Mouse (Mus musculus) mature B cell (primary cell): Measurements from ENCODE around the gene Amn1.
"Not testable (repeated sequence)": the region's sequence is repeated elsewhere in the genome, so short reads cannot be mapped to it uniquely, and the experiment has no call there.

Experiments used
- in situ Hi-C: fragments of 300-500 bp; cut with MboI; formaldehyde crosslinking; loops from 2 replicates; pipeline ENCODE4 v1.14.3; 2019

Amn1 gene

DNA sequence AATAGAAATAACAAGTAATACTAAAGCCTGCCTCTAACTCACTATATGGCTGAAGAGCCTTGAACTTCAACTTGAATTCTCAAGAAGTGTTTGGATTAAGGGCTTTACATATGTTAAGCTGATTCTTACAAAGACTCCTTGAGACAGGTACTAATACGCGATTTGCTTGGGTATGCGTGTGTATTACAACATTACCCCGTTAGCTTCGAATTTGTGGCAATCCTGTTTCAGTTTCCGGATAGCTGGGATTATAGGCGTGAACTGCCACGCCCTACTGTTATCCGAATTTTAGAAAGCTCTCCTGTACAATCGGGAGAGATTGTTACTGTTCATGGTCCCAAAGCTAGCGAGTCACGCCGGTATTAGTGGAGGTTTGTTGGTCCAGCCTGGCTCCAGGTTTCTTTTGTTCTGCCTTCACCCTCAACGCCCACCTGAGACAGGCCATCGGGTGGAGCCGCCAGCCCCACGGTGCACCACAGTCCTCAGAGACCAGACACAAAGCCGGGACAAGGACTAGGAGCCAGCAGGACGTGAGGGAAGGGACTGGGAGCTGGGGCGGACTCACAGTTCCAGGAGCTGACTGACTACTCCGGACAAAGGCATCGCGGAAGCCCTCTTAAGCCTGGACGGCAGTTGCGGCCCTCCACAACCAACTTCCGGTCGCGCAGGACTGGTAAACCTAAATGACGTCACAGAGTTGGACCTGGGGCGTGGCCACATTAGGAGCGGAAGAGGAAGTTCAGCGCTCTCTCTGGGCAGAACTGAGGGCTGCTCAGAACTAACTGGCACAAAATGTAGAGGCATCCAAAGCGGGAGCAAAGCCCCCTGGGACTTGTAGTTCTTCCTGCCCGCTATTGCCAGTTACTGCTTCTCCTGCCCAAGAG, at the start of gene Amn1:
TSS of gene Amn1 (minus strand) at position 672 of the 884 bp plus-strand sequence.
- in situ Hi-C loops = no loop called here

DNA sequence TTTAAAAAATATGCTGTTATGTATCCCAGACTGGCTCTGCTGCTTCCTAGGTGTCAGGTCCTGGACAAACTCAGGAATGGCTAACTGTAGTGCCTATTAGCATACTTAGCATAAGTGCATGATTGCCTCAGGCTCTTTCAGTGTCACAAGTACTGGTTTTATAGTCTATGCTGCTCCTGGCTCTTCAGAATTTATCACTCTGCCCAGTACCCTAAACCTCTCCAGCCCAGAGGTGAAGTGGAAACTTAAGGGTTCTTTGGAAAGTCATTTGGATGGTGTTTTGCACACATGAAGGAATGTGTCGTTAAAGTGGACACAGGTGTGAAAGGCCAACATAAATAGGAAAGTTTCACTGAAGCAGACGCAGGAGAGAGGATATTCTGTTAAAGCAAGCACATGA, 48.3 kb upstream of the Amn1 start:
- in situ Hi-C loops = no loop called here

DNA sequence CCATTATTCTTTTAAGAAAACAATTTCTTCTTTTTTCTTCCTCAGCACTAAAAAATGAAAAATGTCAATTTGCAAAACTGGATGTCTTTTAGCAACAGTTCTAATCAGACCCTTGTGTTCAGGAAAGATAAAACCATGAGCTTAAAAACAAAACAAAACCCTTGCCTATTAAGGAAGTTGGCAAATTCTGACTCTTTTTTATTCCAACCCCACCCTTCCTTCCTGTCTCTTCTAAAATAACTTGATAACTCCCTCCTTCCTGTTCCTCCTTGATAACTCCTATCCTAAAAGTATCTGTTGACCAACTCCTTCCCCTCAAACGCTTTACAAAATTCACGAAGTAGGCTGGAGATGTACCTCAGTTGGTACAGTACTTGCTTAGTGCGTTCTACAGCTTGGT, 45.4 kb upstream of the Amn1 start:
- in situ Hi-C loops = no loop called here

DNA sequence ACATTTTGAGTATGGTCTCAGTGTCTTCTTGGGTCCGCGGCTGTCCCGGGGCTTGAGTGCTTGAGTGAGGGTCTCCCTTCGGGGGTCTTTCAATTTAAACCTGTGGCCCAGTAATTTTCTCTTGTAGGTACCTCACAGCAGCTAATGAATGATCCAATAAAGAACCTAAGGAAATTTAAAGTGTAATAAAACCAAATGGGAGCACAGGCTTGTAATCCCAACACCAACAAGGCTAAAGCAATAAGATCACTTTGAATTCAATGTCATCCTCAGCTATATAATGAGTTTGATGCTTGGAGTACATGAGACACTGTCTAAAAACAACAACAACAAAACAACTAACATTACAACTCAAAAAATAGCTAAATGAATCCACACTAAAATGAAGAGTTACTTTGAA, 36.2 kb upstream of the Amn1 start:
- in situ Hi-C loops = no loop called here

DNA sequence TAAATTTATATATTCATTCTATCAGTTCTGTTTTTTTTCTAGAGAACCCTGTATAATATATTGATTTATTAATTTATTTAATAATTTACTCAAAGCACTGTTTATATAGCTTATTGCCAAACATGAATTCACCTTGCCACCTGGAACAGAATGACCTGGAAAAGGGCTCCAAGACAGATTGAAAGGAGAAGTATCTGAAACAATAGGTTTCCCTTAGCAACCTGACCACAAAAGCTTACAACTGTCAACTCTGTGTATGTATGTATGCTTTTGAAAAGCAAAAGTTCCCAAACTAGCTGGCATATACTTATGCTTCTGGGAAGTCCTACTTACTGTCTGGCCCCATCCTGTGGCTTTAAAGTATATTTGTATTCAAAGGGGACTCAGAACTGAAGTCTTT, 32.8 kb upstream of the Amn1 start:
- in situ Hi-C loops = no loop called here

DNA sequence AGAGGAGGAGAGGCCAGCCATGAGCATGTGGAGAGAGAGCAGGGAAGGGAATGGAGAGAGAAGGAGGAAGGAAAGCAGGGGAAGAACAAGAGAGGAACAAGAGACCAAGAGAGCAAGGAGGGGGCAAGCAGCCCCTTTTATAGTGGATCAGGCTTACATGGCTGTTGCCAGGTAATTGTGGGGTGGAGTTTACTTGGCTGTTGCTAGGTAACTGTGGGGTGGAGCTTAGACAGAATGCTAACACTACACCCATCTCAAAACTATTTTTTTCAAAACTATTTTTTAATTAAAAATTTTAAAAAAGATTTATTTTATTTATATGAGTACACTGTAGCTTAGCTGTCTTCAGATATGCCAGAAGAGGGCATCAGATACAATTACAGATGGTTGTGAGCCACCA, 10.1 kb upstream of the Amn1 start:
- in situ Hi-C loops = no loop called here

DNA sequence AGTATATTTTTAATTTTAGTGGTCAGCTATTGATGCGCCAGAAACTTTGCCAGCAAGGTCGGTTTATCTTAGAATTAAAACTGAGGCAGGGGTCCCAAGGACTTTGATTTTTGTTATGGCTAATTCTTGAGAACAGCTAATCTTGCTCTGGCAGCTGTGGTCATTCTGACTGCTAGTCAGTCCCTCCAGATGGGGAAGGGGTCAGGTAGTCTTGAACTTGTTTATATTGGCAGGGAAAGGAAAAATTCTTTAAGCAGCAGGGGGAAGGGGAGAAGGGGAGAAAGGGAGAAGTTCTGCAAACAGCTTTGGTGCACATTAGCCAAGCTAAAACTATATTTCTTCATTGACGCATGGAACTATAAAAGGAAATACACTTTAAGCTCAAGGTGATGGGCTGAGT, 8.6 kb upstream of the Amn1 start:
- in situ Hi-C loops = no loop called here

DNA sequence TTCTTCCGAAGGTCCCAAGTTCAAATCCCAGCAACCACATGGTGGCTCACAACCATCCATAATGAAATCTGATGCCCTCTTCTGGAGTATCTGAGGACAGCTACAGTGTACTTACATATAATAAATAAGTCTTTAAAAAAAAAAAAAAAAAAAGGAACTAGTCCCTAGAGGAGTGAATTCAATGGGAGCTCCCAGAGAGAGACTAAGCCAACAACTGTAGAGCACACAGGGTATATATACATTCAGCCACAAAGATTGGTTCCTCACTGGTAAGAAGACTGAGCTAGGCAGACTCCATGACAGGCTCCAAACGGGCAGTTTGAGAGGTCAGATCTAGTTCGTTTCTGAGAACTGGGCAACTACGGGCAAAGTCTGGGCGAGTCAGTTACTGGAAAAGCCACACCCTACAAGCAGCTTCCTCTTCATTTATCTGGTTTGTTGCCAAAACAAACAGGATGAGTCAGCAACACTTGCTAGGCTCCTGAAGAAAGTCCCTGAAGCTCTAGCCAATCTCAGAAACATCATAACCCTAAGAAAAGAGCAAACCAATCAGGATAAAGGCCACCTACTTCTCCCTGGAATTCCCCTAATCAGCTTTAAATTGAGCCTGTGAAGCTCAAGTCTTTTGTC, 4.9 kb upstream of the Amn1 start:
- in situ Hi-C loops = no loop called here

DNA sequence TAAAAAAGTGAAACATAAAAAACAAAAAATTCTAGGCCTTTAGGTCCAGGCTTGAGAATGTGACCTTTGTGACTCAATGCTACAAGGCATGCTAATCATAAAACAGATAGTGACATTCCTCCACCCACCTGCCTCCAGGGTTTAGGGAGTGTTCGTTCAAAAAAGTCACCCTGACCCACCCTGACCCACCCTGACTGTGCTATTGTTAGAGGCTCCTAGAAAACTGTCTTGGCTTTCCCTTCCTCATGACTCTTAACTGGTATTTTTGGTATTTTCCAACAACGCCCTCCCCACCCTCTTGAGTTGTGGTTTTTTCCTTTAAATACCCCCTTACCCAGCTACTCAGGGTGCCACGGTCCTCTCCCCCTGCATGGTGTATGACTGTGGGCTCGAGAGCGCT, 3.4 kb upstream of the Amn1 start:
- in situ Hi-C loops = not testable (repeated sequence)

DNA sequence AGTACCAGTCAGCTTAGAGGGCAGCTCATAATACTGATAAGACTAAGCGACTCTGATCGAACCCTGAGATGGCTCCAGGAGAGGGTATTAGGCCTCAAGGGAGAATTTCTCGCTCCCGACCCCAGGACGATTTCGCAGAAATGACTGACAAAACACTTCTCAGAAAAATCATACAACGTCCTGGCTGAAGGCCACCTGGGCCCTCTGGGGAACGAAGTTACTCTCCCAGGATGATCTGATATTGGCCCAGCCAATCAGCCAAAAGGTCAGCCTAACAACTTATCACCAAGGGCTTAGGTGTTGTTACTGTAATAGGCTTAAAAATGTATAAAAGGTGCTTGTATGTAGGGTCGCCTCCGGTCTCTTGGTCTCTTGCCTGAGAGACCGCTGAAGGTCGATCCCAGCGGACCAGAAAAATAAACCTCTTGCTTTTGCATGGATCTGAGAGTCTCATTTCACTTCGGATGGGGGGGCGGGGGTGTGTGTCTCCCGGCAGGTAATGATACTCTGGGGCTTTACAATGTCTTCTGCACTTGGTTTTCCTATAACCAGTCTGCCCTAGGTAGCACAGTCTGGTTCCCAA, 919 bp upstream of the Amn1 start:
- in situ Hi-C loops = no loop called here

DNA sequence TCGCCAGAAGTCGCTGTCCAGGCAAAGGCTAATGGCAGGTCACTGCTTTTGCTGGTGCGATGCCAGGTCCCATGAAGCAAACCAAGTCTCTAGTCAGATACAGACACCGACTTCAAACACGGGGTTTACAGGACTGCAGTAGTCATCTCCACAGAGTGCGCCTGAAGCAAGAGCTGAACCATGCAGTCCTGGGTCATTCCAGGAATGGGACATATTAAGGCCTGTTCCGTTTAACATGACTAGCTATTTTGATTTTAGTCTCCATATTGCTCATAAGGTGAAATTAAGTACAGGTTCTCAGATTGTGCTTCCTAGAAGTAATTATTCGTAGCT, 379 bp upstream of the Amn1 start:
- in situ Hi-C loops = no loop called here

DNA sequence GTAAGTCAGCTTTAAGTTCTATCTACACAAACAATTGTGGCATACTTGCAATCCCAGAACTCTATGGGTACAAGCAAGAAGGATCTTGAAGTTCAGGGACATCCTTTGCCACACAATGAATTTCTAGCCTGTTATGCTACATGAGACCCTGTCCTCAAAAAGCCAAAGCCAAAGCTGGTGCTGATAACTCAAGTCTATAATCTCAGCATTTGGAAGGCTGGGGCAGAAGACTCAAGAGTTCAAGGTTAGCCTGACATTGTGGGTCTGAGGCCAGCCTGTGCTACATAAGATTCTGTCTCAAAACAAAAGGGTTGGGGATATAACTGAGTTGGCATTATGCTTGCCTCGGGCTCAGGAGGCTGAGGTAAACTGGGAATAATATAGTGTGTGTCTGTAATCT, 1.1 kb downstream of the Amn1 start:
- in situ Hi-C loops = no loop called here

DNA sequence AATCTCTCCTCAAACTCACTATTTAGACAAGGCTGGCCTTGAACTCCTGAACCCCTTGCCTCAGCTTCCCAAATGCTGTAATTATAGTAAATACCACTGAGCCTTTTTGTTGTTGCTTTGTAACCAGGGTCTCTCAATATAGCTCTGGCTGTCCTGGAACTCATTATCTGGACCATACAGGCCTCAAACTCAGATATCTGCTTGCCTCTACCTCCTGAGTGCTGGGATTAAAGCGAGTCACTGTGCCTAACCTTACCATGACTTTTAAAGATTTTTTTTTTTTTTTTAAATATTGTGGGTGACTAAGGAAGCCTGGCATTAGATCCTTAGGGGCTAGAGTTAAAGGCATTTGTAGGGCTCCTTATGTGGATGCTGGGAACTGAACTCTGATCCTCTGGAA, 4.5 kb downstream of the Amn1 start:
- in situ Hi-C loops = no loop called here

DNA sequence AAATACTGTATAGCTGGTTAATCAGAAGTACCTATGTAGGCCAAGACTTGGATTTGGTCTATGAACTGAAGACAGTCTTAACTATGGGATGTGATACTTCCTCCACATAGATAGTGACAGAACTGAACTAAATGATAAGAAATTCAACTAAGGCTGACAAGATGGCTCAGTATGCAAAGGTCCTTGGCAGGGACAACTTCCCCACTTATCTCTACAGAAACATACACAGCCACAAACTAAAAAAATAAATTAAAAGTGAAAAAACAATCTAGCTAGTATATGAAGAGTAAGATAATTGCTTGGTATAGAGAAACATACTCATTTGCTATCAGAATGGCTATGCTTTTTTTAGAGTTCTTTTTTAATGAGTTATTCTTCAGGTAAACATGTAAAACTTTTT, 9.4 kb downstream of the Amn1 start:
- in situ Hi-C loops = no loop called here

DNA sequence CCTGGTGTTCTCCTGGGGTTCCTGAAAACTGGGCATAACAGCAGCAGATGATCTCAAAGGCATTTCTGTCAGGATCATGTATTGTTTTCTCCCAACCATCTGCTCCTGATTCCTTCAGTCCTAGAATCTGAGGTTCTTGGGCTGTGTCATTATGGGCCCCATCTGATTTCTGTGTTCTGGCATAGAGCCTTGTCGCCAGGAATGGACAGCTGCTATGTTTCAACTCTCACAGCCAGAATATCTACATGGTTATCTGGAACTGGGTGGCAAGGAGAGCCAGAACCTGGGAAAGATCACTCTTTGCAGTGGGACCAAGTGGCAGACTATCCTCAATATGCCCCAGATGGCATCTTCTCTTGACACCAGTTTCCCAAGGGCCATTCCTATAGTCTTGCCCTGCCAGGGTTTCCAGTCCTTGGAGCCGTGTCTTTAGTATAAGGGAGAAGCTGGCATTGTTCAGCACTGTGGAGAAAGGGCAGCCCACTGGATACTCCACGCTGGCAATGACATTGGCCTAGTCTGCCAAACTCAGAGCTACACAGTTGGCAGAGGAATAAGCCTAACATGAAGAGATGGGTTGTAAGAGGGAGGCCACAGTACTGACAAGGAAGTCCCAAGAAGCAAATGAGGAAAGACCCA, 13.5 kb downstream of the Amn1 start:
- in situ Hi-C loops = no loop called here

DNA sequence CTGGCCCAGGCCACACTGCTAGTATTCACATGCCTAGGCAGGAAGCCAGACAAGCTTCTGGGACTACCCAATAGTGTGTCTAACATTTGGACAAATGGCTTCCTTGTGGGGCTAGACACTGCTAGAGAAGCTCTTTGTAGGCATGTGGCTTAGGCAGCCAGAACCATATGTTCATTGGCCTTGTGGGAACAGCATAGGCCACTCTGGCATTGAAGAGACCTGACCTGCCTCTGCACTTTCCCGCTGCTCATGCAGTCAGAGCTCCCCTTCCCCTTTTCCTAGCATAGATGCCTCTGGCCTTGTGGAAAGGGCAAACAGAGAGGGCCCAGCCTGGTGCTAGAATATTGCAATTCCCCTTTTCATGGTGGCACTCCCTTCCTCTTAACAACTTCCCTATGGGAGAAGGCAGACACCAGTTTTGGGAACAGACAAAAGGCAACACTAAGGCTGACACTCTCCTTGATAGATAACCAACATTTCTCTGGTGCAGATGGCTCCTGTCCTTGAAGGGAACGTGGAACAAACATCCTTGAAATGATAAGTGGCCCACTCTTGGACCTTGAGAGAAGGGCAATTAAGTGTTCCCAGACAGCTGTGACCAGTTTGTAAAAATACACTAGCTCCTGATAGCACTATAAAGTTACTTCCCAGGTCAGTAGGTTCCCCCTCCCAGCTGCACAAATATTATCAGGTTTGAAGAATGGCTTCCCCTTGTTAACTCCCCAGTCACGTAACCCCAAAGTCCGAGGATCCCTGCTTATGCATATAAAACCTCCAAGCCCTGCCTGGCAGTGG, 14.5 kb downstream of the Amn1 start:
- in situ Hi-C loops = no loop called here

DNA sequence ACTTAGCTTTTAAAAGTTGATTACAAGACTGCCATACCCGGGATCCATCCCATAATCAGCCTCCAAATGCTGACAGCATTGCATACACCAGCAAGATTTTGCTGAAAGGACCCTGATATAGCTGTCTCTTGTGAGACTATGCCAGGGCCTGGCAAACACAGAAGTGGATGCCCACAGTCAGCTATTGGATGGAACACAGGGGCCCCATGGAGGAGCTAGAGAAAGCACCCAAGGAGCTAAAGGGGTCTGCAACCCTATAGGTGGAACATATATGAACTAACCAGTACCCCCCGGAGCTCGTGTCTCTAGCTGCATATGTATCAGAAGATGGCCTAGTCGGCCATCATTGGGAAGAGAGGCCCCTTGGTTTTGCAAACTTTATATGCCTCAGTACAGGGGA, 18.5 kb downstream of the Amn1 start:
- in situ Hi-C loops = not testable (repeated sequence)

DNA sequence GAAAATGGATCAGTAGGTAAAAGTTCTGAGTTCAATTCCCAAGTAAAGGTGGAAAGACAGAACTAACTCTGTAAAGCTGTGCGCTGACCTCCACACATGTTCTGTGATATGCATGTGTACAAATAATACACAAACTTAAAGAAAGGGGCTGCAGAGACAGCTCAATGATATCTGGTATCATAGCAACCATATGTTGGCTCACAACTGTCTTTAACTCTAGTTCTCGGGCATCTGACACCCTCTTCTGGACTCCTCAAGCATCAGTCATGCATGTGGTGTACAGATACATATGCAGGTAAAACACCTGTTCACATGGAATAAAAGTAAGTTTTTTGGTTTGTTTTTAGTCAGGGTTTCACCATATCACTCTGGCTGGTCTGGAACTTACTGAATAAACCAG, 20.1 kb downstream of the Amn1 start:
- in situ Hi-C loops = no loop called here

DNA sequence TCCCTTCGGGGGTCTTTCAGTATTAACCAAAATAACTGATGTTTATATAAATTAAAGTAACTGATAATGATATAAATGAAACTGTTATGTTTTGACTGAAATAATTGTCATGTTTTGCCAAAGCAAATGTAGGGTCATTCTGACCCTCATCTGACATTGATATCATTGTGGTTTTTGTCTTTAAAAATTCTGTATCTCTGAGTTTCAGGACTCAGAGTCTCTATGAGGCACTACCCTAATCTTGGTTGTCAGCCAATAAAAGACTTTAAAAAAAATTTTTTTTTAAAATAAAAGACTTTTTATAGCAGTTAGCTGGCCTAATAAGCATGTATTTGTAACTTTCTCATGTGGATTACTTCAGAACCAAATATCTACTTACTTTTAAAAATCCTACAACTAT, 20.8 kb downstream of the Amn1 start:
- in situ Hi-C loops = no loop called here

DNA sequence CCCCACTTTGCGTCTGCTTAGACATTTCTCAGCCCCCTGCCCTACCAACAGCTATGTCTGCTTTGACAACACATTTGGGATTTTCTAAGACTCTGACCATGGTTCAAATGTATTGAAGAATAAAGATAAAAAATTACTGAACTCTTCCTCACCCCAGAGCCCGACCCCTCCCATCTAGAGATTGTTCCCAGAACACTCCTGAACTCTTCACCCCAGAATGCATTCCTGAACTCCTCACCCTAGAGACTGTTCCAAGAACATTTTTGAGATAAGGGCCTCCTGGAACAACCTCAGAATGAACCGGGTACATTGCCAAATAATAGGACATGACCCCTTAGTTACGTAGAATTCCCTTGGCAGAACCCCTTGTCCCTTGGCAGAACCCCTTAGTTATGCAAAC, 21.5 kb downstream of the Amn1 start:
- in situ Hi-C loops = not testable (repeated sequence)

DNA sequence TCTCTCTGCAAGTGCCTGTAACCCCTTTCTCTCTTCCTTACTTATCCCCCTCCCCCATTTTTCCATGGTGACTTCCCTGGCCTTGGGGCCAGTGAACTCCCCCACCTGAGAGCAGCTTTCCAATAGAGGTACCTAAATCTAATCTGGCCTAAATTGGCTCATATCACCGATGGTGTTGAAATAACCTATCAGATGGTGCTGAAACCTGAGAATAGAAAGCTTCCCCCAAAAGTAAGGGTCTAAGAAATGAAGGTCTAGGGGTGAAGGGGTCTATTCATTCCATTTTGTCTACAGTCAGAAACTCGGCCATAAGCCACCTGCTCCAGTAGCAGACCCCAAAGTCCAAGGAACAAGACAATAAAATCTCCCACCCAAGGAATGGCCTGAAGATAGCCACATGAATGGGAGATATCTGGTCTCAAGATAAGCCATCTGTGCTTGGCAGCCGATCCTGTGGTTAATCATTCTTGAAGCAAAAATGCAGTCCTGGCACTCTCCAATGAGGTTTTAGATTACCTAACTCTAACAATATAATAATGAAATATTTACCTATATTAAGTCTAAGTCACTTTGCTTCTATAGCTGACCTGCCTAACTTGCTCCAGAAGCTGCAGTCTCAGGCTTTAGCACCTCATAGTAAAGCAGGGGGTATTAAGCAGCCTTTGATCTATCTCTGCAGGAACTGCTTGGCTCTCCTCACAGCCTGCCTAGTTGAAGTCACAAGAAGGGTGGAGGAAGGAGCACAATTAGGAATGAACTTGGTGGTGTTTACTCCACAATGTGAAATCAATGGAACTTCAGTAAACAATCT, 33.3 kb downstream of the Amn1 start:
- in situ Hi-C loops = no loop called here
